Mouse (Mus musculus): Measurements from ENCODE around the gene Ctcfl. TPM values are rescaled to one million over a fixed set of nuclear protein-coding genes. Genes with fewer than 3 reads are reported as not detected.

Gene Ctcfl
- total RNA-seq, 1 experiment from 2014 or later: not detected

DNA sequence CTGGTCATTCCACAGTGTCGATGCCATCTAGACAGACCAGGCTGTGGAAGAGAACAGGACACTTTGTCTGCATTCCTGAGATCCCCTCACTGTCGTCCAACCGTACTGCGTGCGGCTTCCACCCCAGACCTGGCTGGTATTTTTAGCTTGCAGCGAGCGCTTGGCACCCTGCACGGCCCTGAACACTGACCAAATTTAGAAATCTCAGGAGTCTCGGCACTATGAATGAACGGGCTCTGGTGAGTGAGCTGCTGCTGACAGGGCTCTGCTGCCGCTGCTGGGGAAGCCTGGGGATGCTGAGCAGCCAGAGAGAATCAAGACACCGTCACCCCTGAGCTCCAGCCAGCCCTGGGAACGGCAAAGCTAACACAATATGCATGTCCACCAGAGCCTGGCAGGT, 31.9 kb downstream of the Ctcfl start:
- no peak for ATAC-seq (replicated peaks; ENCODE audit: low read depth, poor library complexity, severe bottlenecking)

- ATAC-seq (replicated peaks; ENCODE audit: low read depth, poor library complexity, severe bottlenecking): no peak
Observed at GRCm38 (mm10) chr2:173085763-173086162, 33.6 kb downstream of the Ctcfl start.

DNA sequence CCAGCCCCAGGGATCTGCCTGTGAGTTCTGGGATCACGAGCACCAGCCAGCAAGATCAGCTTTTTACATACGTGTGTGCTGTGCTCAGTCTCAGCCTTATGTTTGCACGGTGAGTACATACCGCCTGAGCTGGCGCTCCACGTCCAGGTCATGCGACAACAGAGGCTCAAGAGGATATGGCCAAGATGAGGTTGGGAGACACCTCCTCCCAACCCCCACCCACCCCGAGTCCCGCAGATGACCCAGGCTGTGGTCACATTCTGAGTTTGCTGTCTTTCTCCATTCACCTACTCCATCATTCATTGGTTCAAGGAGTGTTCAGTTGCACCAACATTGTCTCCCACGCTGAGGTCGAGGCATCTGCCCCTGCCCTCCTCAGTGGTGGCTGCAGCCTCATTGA, 34.5 kb downstream of the Ctcfl start:
- no peak for ATAC-seq (replicated peaks; ENCODE audit: low read depth, poor library complexity, severe bottlenecking)

GRCm38 (mm10) chr2:173083712-173084475, 35.4 kb downstream of the Ctcfl start:
- ATAC-seq (replicated peaks; ENCODE audit: low read depth, poor library complexity, severe bottlenecking): peak; percentile 86

DNA sequence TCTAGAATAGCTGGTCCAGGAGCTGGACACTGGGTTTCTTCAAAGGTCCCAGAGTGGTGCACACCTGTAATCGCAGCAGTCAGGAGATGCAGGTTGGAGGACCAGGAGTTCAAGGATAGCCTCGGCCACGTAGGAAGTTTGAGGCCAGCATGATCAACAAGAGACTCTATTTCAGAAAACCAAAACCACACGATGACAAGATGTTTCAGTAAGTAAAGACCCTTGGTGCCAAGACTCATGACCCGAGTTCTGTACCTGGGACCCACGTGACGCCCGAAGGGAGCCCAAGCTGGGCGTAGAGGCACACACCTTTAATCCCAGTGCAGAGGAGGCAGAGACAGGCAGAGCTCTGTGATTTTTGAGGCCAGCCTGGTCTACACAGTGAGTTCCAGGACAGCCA, 36.2 kb downstream of the Ctcfl start:
- no peak for ATAC-seq (replicated peaks; ENCODE audit: low read depth, poor library complexity, severe bottlenecking)

GRCm38 (mm10) chr2:173082706-173083105, 36.6 kb downstream of the Ctcfl start:
- ATAC-seq (replicated peaks; ENCODE audit: low read depth, poor library complexity, severe bottlenecking): 0 out of 2 replicates have a peak, but pooled peaks have one; percentile 4

GRCm38 (mm10) chr2:173080785-173081241, 38.5 kb downstream of the Ctcfl start:
- peak; percentile 60 for ATAC-seq (replicated peaks; ENCODE audit: low read depth, poor library complexity, severe bottlenecking)

GRCm38 (mm10) chr2:173079766-173080549, 39.4 kb downstream of the Ctcfl start:
- ATAC-seq (replicated peaks; ENCODE audit: low read depth, poor library complexity, severe bottlenecking): no peak

DNA sequence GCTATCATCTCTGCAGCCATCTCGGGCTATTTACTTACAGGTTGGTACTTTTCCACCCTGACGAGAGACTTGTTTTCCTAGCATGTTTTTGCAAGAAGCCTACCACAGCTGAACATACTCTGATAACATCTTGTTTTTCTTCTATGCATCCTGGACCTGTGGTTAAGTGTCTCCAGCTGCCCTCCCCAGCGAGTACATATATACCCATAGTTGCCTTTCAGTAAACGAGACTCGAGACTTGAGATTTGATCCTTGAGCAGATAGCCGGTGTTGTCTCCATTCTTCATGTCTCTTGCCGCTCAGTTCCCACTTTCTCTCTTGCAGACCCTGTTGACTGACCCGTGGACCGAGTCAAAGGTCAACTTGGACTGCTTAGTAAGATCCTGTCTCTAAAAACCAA, 42.4 kb downstream of the Ctcfl start:
- no peak for ATAC-seq (replicated peaks; ENCODE audit: low read depth, poor library complexity, severe bottlenecking)

GRCm38 (mm10) chr2:173073666-173074065, 45.7 kb downstream of the Ctcfl start:
- no peak for ATAC-seq (replicated peaks; ENCODE audit: low read depth, poor library complexity, severe bottlenecking)

- peak; percentile 100 for ATAC-seq (replicated peaks; ENCODE audit: low read depth, poor library complexity, severe bottlenecking)
Observed at GRCm38 (mm10) chr2:173072948-173073347, 46.4 kb downstream of the Ctcfl start.

GRCm38 (mm10) chr2:173064864-173065263, 54.5 kb downstream of the Ctcfl start:
- no peak for ATAC-seq (replicated peaks; ENCODE audit: low read depth, poor library complexity, severe bottlenecking)

GRCm38 (mm10) chr2:173063219-173063618, 56.1 kb downstream of the Ctcfl start:
- no peak for ATAC-seq (replicated peaks; ENCODE audit: low read depth, poor library complexity, severe bottlenecking)

DNA sequence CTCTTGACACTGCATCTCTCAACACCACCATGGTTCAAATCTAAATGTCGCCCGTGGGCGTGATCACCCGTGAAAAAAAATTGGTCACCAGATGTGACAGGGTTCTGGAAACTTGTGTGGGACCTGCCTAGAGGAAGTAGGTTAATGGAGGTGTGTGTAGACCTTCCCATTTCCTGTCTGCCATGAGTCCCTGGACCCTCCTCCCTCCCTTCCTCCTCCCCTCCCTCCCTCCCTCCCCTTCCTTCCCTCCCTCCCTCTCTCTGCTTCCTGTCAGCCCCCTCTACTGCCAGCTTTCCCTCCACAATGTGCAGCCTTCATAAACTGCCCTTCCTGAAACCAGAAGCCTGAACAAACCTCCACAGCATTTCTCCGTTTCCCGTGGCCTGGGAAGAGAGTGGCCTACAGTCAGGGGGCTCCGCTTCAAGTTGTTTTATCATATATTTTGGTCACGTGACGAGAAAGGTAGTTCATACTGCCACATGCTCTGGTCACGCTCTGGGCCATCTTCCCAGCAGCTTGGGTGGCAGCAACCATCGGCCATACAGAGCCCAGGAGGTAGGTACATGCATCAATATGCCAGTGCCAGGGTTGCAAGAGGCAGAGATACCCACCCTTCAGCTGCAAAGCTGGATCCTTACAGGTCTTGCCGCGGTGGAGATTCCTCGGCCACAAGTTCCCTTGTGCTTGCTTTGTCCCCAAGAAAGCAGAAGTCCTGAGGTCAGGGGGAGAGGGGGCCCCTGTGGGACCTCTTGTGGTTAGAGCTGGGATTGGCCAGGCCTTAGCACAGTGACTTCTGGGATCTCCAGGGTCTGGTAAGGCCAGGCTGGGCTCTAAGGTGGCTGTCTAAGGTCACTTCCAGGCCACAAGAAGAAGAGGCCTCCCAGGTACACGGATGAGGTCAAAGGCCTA, 57.6 kb downstream of the Ctcfl start:
- peak; percentile 89 for ATAC-seq (replicated peaks; ENCODE audit: low read depth, poor library complexity, severe bottlenecking)

DNA sequence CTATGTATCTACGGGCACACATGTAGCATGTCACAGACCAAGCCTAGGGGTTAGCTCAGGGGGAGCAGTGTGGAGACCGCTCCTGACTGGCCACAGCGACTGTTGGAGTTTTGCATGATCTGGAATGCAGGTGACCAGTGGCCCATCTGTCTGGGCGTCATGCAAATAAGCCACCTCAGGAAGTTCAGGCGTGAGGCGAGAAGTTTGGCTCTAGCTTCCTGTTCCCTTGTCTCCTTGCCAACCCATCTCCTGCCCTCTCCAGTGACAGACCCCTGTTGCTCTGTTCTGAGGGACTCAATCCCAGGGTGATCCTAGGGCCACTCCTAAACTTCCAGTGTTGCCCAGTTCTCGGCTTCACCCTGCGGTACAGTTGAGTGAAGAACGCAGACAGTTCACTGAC, 58.9 kb downstream of the Ctcfl start:
- no peak for ATAC-seq (replicated peaks; ENCODE audit: low read depth, poor library complexity, severe bottlenecking)

GRCm38 (mm10) chr2:173058263-173058662, 61.1 kb downstream of the Ctcfl start:
- ATAC-seq (replicated peaks; ENCODE audit: low read depth, poor library complexity, severe bottlenecking): no peak

GRCm38 (mm10) chr2:173057623-173058022, 61.7 kb downstream of the Ctcfl start:
- ATAC-seq (replicated peaks; ENCODE audit: low read depth, poor library complexity, severe bottlenecking): no peak

DNA sequence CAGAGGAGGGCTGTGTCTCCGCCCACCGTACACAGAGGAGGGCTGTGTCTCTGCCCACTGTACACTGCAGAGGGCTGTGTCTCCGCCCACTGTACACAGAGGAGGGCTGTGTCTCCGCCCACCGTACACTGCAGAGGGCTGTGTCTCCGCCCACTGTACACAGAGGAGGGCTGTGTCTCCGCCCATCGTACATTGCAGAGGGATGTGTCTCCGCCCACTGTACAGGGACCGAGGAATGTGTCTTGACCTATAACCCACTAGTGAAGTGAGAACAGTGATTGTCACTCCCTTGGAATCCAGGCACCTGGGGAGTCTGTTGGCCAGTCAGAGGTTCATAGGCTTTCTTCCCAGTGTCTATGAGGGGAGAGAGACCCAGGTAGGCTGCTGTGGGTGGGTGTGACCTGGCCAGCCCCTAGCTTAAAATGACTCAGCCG, 62.4 kb downstream of the Ctcfl start:
- peak; percentile 69 for ATAC-seq (replicated peaks; ENCODE audit: low read depth, poor library complexity, severe bottlenecking)

DNA sequence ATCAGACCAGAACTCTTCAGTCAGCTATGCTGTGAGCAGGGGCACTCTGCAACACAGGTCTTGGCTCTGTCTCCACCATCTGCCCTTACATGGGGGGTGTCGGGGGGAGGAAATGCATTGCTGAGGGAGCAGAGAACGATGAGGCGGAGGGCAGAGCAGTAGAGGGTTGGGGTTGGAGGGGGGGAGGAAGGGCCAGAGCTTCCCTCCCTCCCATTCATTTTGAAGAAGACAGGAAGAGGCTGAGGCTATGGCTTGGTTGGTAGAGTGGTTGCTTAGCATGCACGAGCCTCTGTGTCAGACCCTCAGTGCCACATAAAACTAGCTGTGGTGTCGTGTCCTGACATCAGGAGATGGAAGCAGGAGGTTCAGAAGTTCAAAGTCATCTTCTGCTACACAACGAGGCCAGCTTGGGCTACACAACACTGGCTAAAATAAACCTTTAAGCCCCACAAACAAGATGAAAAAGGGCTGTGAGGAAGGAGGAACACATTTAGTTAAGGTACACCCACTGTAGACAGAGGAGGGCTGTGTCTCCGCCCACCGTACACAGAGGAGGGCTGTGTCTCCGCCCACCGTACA, 62.9 kb downstream of the Ctcfl start:
- ATAC-seq (replicated peaks; ENCODE audit: low read depth, poor library complexity, severe bottlenecking): peak; percentile 17; the same call in 1 of the 2 replicates

DNA sequence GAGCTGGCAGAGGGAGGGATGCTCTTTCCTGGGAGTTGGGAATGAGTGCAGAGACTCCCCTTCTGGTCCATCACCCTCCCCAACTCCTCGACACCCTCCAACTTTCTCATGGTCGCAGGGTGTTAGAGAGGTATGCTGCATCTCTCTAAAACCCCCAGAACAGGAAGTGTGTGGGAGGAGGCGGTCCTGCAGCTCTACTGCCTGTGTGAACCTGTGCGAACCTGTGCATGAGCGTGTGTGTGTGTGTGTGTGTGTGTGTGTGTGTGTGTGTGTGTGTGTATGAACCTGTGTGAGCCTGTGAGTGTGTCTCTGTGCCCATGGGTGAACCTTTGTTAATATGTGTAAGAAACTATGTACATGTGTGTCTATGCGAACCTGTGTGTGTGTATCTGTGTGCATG, 65.5 kb downstream of the Ctcfl start:
- ATAC-seq (replicated peaks; ENCODE audit: low read depth, poor library complexity, severe bottlenecking): no peak
